Mouse (Mus musculus): ENCODE results near the gene I830077J02Rik.

DNA sequence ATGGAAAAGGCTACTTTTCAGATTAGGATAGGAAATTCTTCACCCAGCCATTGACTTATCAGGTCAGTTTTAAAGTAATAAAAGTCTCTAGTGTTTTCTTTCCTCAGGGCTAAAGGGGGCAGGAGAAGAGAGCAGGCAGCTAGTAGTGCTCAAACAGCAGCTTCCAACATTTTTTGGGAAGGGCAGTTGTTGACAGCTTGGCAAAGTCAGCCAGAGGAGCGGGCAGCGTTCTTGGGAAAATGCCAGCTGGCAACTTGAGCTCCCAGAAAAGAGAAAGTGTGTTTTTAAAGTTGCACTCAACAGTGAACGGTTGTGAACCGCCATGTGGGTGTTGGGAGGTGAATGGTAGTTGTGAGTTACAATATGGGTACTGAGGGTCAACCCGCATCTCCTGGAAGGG is 2.6 kb upstream of the I830077J02Rik start:
- TF ChIP-seq CTCF (IDR thresholded peaks at IDR 0.05; ENCODE audit: low read depth) (no peak), EP300 (IDR thresholded peaks at IDR 0.05; ENCODE audit: low read depth) (no peak)
